Mouse (Mus musculus) intestine, embryonic 14.5 days (tissue): ENCODE measurements around the gene Zfp740. TPM values are rescaled to one million over a fixed set of nuclear protein-coding genes. Genes with fewer than 3 reads are reported as not detected.

Experiments used
- polyA plus RNA-seq: library from polyadenylated mRNA; unstranded; fragments of >200 nt; fragmentation: Nextera tagmentation; extraction: Ambion mirVana; gene quantifications from 2 replicates; pipeline ENCODE4 v1.2.1, GENCODE M21; 2014

The Zfp740 gene
- polyA plus RNA-seq, 1 experiment from 2014 or later = 47.0 TPM

Other genes starting within 250 kb of the Zfp740 start
- gene Krt78, start 249.0 kb upstream of the Zfp740 start, polyA plus RNA-seq = 0.09 TPM in 1 of 2 replicates, not detected in the other
- gene Krt8, start 198.8 kb upstream of the Zfp740 start, polyA plus RNA-seq = 381 and 486 TPM in 2 replicates
- 184 and 210 TPM in 2 replicates for gene Krt18, start 175.1 kb upstream of the Zfp740 start, polyA plus RNA-seq
- gene Eif4b, start 129.5 kb upstream of the Zfp740 start, polyA plus RNA-seq = 141 and 152 TPM in 2 replicates
- 41.5 and 48.8 TPM in 2 replicates for gene Tns2, start 102.8 kb upstream of the Zfp740 start, polyA plus RNA-seq
- gene Spryd3, start 67.0 kb upstream of the Zfp740 start, polyA plus RNA-seq = 14.4 and 16.1 TPM in 2 replicates
- 8.8 and 10.4 TPM in 2 replicates for gene Igfbp6, start 58.9 kb upstream of the Zfp740 start, polyA plus RNA-seq
- gene Soat2, start 52.7 kb upstream of the Zfp740 start, polyA plus RNA-seq = 3.0 and 4.7 TPM in 2 replicates
- gene Csad, start 1.5 kb downstream of the Zfp740 start, polyA plus RNA-seq = 52.3 and 53.6 TPM in 2 replicates
- gene Itgb7, start 28.7 kb downstream of the Zfp740 start, polyA plus RNA-seq = 13.3 and 13.5 TPM in 2 replicates
- 16.4 and 17.1 TPM in 2 replicates for gene Rarg, start 54.3 kb downstream of the Zfp740 start, polyA plus RNA-seq
- 0.11 and 0.19 TPM in 2 replicates for gene Gm9918, start 67.3 kb downstream of the Zfp740 start, polyA plus RNA-seq
- 65.3 and 67.1 TPM in 2 replicates for gene Mfsd5, start 76.2 kb downstream of the Zfp740 start, polyA plus RNA-seq
- gene Espl1, start 93.0 kb downstream of the Zfp740 start, polyA plus RNA-seq = 28.0 and 33.0 TPM in 2 replicates
- gene Pfdn5, start 122.9 kb downstream of the Zfp740 start, polyA plus RNA-seq = 450 and 456 TPM in 2 replicates
- gene Myg1, start 128.5 kb downstream of the Zfp740 start, polyA plus RNA-seq = 104 and 120 TPM in 2 replicates
- 64.1 and 71.2 TPM in 2 replicates for gene Aaas, start 147.5 kb downstream of the Zfp740 start, polyA plus RNA-seq
- gene Sp7, start 163.9 kb downstream of the Zfp740 start, polyA plus RNA-seq = 1.2 and 1.3 TPM in 2 replicates
- 14.4 and 15.8 TPM in 2 replicates for gene Sp1, start 202.9 kb downstream of the Zfp740 start, polyA plus RNA-seq
- gene Amhr2, start 242.1 kb downstream of the Zfp740 start, polyA plus RNA-seq = 0.81 and 0.97 TPM in 2 replicates